Mouse (Mus musculus): ENCODE results near the gene Vmn2r11. TPM values are rescaled to one million over a fixed set of nuclear protein-coding genes. Genes with fewer than 3 reads are reported as not detected.
"Not testable (repeated sequence)": the region's sequence is repeated elsewhere in the genome, so short reads cannot be mapped to it uniquely, and the experiment has no call there.

Gene Vmn2r11
- not detected in 2 replicates for polyA plus RNA-seq (2014; fragmentation: Nextera tagmentation; extraction: Ambion mirVana)

DNA sequence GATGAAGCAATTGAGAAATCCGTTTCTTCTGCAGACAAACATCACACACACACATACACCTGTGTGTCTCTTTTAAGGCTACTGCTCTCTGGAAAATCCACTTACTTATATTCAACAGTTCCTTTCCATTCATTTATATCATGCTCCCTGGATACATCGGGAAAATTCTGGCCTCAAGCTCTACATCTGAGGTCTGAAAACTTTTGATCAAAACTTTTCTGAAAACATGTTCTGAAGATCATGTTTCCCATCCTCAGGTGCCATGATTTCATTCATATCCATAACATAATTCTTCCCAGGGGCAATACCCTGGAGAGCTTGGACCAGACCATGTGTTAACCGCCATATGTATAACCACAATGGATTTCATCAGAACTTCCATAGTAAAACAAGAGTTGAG, at the start of gene Vmn2r11:
TSS of gene Vmn2r11 (minus strand) at position 101 of the 400 bp plus-strand sequence.
- WGBS, result 88% methylated on average over 3 of the region's 3 CpGs
- not testable (repeated sequence) for ATAC-seq (replicated peaks; ENCODE audit: low FRiP score, low TSS enrichment, low read depth); H3K4me1 ChIP-seq (replicated peaks; ENCODE audit: control insufficient read depth, insufficient read depth, low read length); H3K36me3 ChIP-seq (ENCODE audit: control insufficient read depth, insufficient read depth, low read length); H3K27me3 ChIP-seq (replicated peaks; ENCODE audit: control insufficient read depth, insufficient read depth, low read length); H3K9ac ChIP-seq (ENCODE audit: low read length); H3K4me2 ChIP-seq (ENCODE audit: low read length); H3K27ac ChIP-seq (ENCODE audit: low read depth); H3K4me3 ChIP-seq (ENCODE audit: low read depth, low read length); H3K9me3 ChIP-seq (ENCODE audit: control insufficient read depth, low read length); DNase-seq (ENCODE audit: low spot score)

DNA sequence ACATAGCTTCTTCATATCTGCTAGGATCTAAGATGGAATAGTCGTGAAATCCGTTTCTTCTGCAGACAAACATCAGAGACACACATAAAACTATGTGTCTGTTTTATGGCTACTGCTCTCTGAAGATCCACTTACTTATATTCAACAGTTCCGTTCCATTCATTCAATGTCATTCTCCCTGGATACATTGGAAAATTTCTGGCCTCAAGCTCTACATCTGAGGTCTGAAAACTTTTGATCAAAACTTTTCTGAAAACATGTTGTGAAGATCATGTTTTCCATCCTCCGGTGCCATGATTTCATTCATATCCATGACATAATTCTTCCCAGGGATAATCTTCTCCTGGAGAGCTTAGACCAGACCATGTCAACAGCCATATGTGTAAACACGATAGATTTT, 38.5 kb upstream of the Vmn2r11 start, which contains the start of gene Vmn2r12:
TSS of gene Vmn2r12 (minus strand) at position 101 of the 400 bp plus-strand sequence.
- H3K4me3 ChIP-seq (ENCODE audit: low read depth, low read length); ATAC-seq (replicated peaks; ENCODE audit: low FRiP score, low TSS enrichment, low read depth); H3K36me3 ChIP-seq (ENCODE audit: control insufficient read depth, insufficient read depth, low read length); DNase-seq (ENCODE audit: low spot score); H3K9ac ChIP-seq (ENCODE audit: low read length); H3K27me3 ChIP-seq (replicated peaks; ENCODE audit: control insufficient read depth, insufficient read depth, low read length); H3K27ac ChIP-seq (ENCODE audit: low read depth); H3K4me2 ChIP-seq (ENCODE audit: low read length); H3K4me1 ChIP-seq (replicated peaks; ENCODE audit: control insufficient read depth, insufficient read depth, low read length); H3K9me3 ChIP-seq (ENCODE audit: control insufficient read depth, low read length): not testable (repeated sequence)
- WGBS, result 83% methylated on average over 5 of the region's 5 CpGs

DNA sequence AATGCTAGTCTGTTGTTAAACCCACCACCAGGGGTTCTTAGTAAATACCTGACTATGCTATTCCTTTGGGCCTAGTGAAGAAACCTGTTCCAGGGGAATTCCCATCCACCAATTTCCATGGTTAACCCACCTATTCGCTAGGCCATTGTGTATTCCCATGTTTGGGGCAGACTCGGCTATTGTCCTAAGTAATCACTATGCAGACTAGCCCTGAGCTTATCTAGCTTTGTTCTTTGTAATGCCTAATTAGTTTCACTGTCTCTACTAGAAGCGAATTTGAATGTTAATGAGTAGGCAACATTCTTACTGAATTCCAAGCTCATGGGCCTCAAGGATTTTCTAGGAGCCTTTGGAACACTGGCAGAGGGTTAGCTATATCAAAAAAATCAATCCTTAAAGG, 37.1 kb upstream of the Vmn2r11 start:
- not testable (repeated sequence) for H3K36me3 ChIP-seq (ENCODE audit: control insufficient read depth, insufficient read depth, low read length); ATAC-seq (replicated peaks; ENCODE audit: low FRiP score, low TSS enrichment, low read depth); H3K4me1 ChIP-seq (replicated peaks; ENCODE audit: control insufficient read depth, insufficient read depth, low read length); DNase-seq (ENCODE audit: low spot score); H3K9me3 ChIP-seq (ENCODE audit: control insufficient read depth, low read length); H3K4me3 ChIP-seq (ENCODE audit: low read depth, low read length); H3K27me3 ChIP-seq (replicated peaks; ENCODE audit: control insufficient read depth, insufficient read depth, low read length); H3K9ac ChIP-seq (ENCODE audit: low read length); H3K27ac ChIP-seq (ENCODE audit: low read depth); H3K4me2 ChIP-seq (ENCODE audit: low read length)
- 84% methylated on average over 3 of the region's 3 CpGs for WGBS

DNA sequence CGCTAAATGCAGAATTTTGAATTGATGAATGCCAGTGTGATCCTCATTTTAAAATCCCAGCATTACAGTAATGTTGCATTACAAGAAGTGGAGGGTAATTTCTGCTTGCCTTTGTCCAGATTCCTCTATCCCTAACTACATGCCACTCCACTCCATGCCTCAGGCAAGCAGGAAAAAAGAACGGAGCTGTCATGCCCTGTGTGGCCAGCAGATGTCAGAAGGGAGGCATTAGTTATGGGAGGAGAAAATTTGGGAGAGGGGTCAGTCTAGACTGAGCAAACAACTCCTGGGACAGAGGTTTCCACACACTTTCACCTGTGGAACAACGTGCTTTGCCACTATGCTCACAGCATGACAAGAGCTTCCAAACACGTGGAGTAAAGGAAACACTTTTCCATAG, 12.6 kb upstream of the Vmn2r11 start:
- 37% methylated on average over 4 of the region's 4 CpGs for WGBS

DNA sequence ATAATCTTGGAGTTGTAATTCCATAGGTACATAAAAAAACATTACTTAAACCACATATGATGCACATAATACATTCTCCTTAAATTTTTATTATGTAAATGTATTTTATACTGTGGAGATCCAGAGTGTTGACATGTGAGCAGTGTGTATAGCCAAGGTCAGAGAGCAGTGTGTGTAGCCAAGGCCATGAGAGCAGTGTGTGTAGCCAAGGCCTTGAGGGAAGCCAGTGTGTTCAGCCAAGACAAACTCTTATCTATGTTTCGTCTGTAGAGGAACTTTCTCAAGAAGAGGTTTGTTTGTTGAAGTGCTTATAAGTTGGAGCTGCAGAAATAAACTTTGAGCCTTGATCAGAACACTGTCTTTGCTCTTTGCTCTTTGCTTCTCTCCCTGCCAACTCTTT, 4.1 kb downstream of the Vmn2r11 start:
- 64% methylated on average over 1 of the region's 1 CpGs for WGBS

More for the DNA sequence above, 12.6 kb upstream of the Vmn2r11 start:
- peak; percentile 51 for DNase-seq (ENCODE audit: low spot score)
- not testable (repeated sequence) for H3K9ac ChIP-seq (ENCODE audit: low read length); H3K4me1 ChIP-seq (replicated peaks; ENCODE audit: control insufficient read depth, insufficient read depth, low read length); H3K4me3 ChIP-seq (ENCODE audit: low read depth, low read length); H3K4me2 ChIP-seq (ENCODE audit: low read length); ATAC-seq (replicated peaks; ENCODE audit: low FRiP score, low TSS enrichment, low read depth); H3K27me3 ChIP-seq (replicated peaks; ENCODE audit: control insufficient read depth, insufficient read depth, low read length); H3K27ac ChIP-seq (ENCODE audit: low read depth); H3K9me3 ChIP-seq (ENCODE audit: control insufficient read depth, low read length); H3K36me3 ChIP-seq (ENCODE audit: control insufficient read depth, insufficient read depth, low read length)

DNA sequence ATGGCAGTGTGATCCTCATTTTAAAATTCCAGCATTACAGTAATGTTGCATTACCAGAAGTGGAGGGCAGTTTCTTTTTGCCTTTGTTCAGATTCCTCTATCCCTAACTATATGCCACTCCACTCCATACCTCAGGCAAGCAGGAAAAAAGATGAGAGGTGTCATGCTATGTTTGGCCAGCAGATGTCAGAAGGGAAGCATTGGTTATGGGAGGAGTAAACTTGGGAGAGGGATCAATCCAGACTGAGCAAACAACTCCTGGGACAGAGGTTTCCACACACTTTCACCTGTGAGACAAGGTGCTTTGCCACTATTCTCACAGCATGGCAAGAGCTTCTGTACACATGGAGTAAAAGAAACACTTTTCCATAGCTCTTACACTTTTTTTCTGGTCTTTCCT, 26.8 kb downstream of the Vmn2r11 start:
- no peaks in the 10 kb centered on the region for H3K4me1 ChIP-seq (replicated peaks; ENCODE audit: control insufficient read depth, insufficient read depth, low read length)
- H3K27ac ChIP-seq (ENCODE audit: low read depth), result no peak overlapping the region
- no peak overlapping the region for H3K4me2 ChIP-seq (ENCODE audit: low read length)
- H3K4me3 ChIP-seq (ENCODE audit: low read depth, low read length), result no peak overlapping the region
- DNase-seq (ENCODE audit: low spot score) (peak; percentile 50), ATAC-seq (replicated peaks; ENCODE audit: low FRiP score, low TSS enrichment, low read depth) (no peak)
- no peak overlapping the region for H3K9ac ChIP-seq (ENCODE audit: low read length)
- H3K36me3 ChIP-seq (ENCODE audit: control insufficient read depth, insufficient read depth, low read length), result no peaks in the 10 kb centered on the region
- no peaks in the 10 kb centered on the region for H3K27me3 ChIP-seq (replicated peaks; ENCODE audit: control insufficient read depth, insufficient read depth, low read length)
- H3K9me3 ChIP-seq (ENCODE audit: control insufficient read depth, low read length), result no peaks in the 10 kb centered on the region

More for the DNA sequence above, 4.1 kb downstream of the Vmn2r11 start:
- H3K27me3 ChIP-seq (replicated peaks; ENCODE audit: control insufficient read depth, insufficient read depth, low read length), result no peaks in the 10 kb centered on the region
- no peaks in the 10 kb centered on the region for H3K36me3 ChIP-seq (ENCODE audit: control insufficient read depth, insufficient read depth, low read length)
- H3K4me3 ChIP-seq (ENCODE audit: low read depth, low read length), result no peak overlapping the region
- DNase-seq (ENCODE audit: low spot score), result no peak
- H3K27ac ChIP-seq (ENCODE audit: low read depth), result no peak overlapping the region
- H3K9me3 ChIP-seq (ENCODE audit: control insufficient read depth, low read length), result no peaks in the 10 kb centered on the region
- H3K9ac ChIP-seq (ENCODE audit: low read length), result no peak overlapping the region
- H3K4me1 ChIP-seq (replicated peaks; ENCODE audit: control insufficient read depth, insufficient read depth, low read length), result no peaks in the 10 kb centered on the region
- no peak overlapping the region for H3K4me2 ChIP-seq (ENCODE audit: low read length)
- ATAC-seq (replicated peaks; ENCODE audit: low FRiP score, low TSS enrichment, low read depth), result no peak

DNA sequence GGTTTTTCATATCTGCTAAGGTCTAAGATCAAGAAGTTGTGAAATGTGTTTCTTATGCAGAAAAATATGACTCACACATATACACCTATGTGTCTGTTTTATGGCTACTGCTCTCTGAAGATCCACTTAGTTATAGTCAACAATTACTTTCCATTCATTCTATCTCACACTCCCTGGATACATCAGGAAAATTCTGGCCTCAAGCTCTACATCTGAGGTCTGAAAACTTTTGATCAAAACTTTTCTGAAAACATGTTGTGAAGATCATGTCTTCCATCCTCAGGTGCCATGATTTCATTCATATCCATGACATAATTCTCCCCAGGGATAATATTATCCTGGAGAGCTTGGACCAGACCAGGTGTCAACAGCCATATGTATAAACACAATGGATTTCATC, 52.9 kb downstream of the Vmn2r11 start, which contains the start of gene Vmn2r10:
TSS of gene Vmn2r10 (minus strand) at position 101 of the 400 bp plus-strand sequence.
- H3K36me3 ChIP-seq (ENCODE audit: control insufficient read depth, insufficient read depth, low read length); DNase-seq (ENCODE audit: low spot score); H3K9me3 ChIP-seq (ENCODE audit: control insufficient read depth, low read length); H3K4me2 ChIP-seq (ENCODE audit: low read length); H3K9ac ChIP-seq (ENCODE audit: low read length); H3K4me3 ChIP-seq (ENCODE audit: low read depth, low read length); H3K4me1 ChIP-seq (replicated peaks; ENCODE audit: control insufficient read depth, insufficient read depth, low read length); H3K27me3 ChIP-seq (replicated peaks; ENCODE audit: control insufficient read depth, insufficient read depth, low read length); ATAC-seq (replicated peaks; ENCODE audit: low FRiP score, low TSS enrichment, low read depth); H3K27ac ChIP-seq (ENCODE audit: low read depth): not testable (repeated sequence)

Other genes with a start within 250 kb of the Vmn2r11 start
- gene Vmn2r9, start 207.0 kb downstream of the Vmn2r11 start, polyA plus RNA-seq (2014; fragmentation: Nextera tagmentation; extraction: Ambion mirVana), result not detected in 2 replicates
- not detected in 2 replicates for gene Vmn2r10, start 53.0 kb downstream of the Vmn2r11 start, polyA plus RNA-seq (2014; fragmentation: Nextera tagmentation; extraction: Ambion mirVana)
- gene Vmn2r12, start 38.4 kb upstream of the Vmn2r11 start, polyA plus RNA-seq (2014; fragmentation: Nextera tagmentation; extraction: Ambion mirVana), result not detected in 2 replicates
- gene Vmn2r13, start 132.6 kb upstream of the Vmn2r11 start, polyA plus RNA-seq (2014; fragmentation: Nextera tagmentation; extraction: Ambion mirVana), result not detected in 2 replicates
- not detected in 2 replicates for gene Vmn2r14, start 165.1 kb upstream of the Vmn2r11 start, polyA plus RNA-seq (2014; fragmentation: Nextera tagmentation; extraction: Ambion mirVana)
- not detected in 2 replicates for gene Vmn2r15, start 238.1 kb upstream of the Vmn2r11 start, polyA plus RNA-seq (2014; fragmentation: Nextera tagmentation; extraction: Ambion mirVana)